Mouse (Mus musculus) liver, embryonic 12.5 days (tissue): ENCODE data around the gene Gm21721. TPM values are rescaled to one million over a fixed set of nuclear protein-coding genes. Genes with fewer than 3 reads are reported as not detected.
"Not testable (repeated sequence)": the region's sequence is repeated elsewhere in the genome, so short reads cannot be mapped to it uniquely, and the experiment has no call there.

ENCODE experiments used
- ATAC-seq: fragments of 200-750 bp; cut with Nextera tagmentation; 2 replicates; pipeline ENCODE4 v1.8.0; 2017; ENCODE audit warnings: moderate number of reproducible peaks, mild to moderate bottlenecking, moderate library complexity
- H3K27ac ChIP-seq: fragments of 300-500 bp; sonication (generic); 2 replicates; pipeline ENCODE4 v1.5.1; 2016; ENCODE audit warnings: mild to moderate bottlenecking
- H3K27me3 ChIP-seq: fragments of 300-500 bp; sonication (generic); replicated peaks from 2 replicates; pipeline ENCODE4 v1.6.1; 2016; ENCODE audit warnings: mild to moderate bottlenecking, moderate library complexity
- H3K36me3 ChIP-seq: fragments of 300-500 bp; sonication (generic); 2 replicates; pipeline ENCODE4 v1.6.1; 2016; ENCODE audit warnings: mild to moderate bottlenecking, moderate library complexity
- H3K4me1 ChIP-seq: fragments of 300-500 bp; sonication (generic); 2 replicates; pipeline ENCODE4 v1.6.1; 2016
- H3K4me2 ChIP-seq: fragments of 300-500 bp; sonication (generic); 2 replicates; pipeline ENCODE4 v1.6.1; 2016; ENCODE audit warnings: mild to moderate bottlenecking, moderate library complexity
- H3K4me3 ChIP-seq: fragments of 300-500 bp; sonication (generic); 2 replicates; pipeline ENCODE4 v1.5.1; 2016; ENCODE audit warnings: mild to moderate bottlenecking, moderate library complexity
- H3K9ac ChIP-seq: fragments of 300-500 bp; sonication (generic); 2 replicates; pipeline ENCODE4 v1.6.1; 2016; ENCODE audit warnings: mild to moderate bottlenecking, moderate library complexity
- H3K9me3 ChIP-seq: fragments of 300-500 bp; sonication (generic); replicated peaks from 2 replicates; pipeline ENCODE4 v1.6.1; 2016; ENCODE audit warnings: mild to moderate bottlenecking, moderate library complexity
- WGBS: fragments of 180-500 bp; shearing (Covaris S2); methylation state at CpG from one replicate; pipeline ENCODE4 v1.1.7; 2016; ENCODE audit not compliant: insufficient replicate concordance; 5-methylcytosine and 5-hydroxymethylcytosine counted together
- polyA plus RNA-seq: library from polyadenylated mRNA; unstranded; fragments of >200 nt; fragmentation: Nextera tagmentation; extraction: Ambion mirVana; gene quantifications from 2 replicates; pipeline ENCODE4 v1.2.1, GENCODE M21; 2016

Gene Gm21721
- not detected in 2 replicates for polyA plus RNA-seq

DNA sequence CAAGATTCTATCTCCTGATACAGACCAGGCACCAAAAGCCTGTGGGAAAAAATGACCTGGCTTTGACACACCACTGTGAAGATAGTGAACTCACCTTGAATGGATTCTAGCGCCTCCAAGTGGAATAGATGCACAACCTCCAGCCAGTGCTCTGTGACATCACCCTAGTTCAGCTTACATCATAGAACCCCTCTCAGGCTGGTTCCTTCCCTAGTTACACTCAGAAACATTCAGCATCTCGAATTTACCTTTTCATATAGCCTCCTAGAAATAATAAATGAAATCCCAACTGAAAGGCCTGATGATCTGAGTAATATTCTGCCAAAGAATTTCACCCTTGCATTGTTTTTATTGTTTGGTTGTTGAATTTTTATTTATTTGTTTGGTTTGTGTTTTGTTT is at the start of gene Gm21721:
Gene Gm21721 (minus strand): TSS at position 101 of the 400 bp plus-strand sequence.
- H3K4me1 ChIP-seq, H3K36me3 ChIP-seq, ATAC-seq, H3K27me3 ChIP-seq, H3K9ac ChIP-seq, H3K4me2 ChIP-seq, H3K27ac ChIP-seq, H3K4me3 ChIP-seq, H3K9me3 ChIP-seq: not testable (repeated sequence)
- WGBS: no CpG with 5 or more reads among the region's 2 CpGs

Other genes with a start within 250 kb of the Gm21721 start
- gene Gm21292, start 68.3 kb downstream of the Gm21721 start, polyA plus RNA-seq: not detected in 2 replicates
- not detected in 2 replicates for gene Gm21812, start 145.0 kb upstream of the Gm21721 start, polyA plus RNA-seq
- not detected in 2 replicates for gene Gm21874, start 214.0 kb upstream of the Gm21721 start, polyA plus RNA-seq